In genomic region chr17:48249039-48249438, GRCm38 (mm10) we compare ENCODE assay signal across 36 mouse cellular contexts. TPM values are rescaled to one million over a fixed set of nuclear protein-coding genes. Genes with fewer than 3 reads are reported as not detected.
DNase-seq lines count a peak whose midpoint lies in the region; ATAC-seq and TF ChIP-seq lines count a peak whose summit lies in the region.
"Had no signal": no experiment of that assay in that cellular context is flagged by ENCODE, and none has a peak within 500 bp of the region (broad histone marks: within the 10 kb centered on the region; RNA-seq: fewer than 3 reads in every experiment).

No protein-coding gene starts in this region.

- no peaks in the 10 kb centered on the region for H3K27me3 ChIP-seq in intestine, postnatal 0 days (replicated peaks; ENCODE audit: control insufficient read depth, insufficient read depth, low read length)
- H3K27me3 ChIP-seq: embryonic facial prominence, embryonic 13.5 days; forebrain, embryonic 15.5 days; heart, embryonic 12.5 days; hindbrain, embryonic 13.5 days; neural tube, embryonic 12.5 days had no signal

- H3K4me3 ChIP-seq in layer of hippocampus, adult 2 months = no peak overlapping the region
- H3K4me3 ChIP-seq in intestine, postnatal 0 days (ENCODE audit: low read depth, low read length) = no peak overlapping the region
- H3K4me3 ChIP-seq: embryonic facial prominence, embryonic 13.5 days; forebrain, embryonic 10.5 days; forebrain, embryonic 15.5 days; heart, embryonic 12.5 days; hindbrain, embryonic 13.5 days; limb, embryonic 12.5 days; liver, embryonic 12.5 days; neural tube, embryonic 12.5 days had no signal

- TF ChIP-seq CTCF in layer of hippocampus, adult 2 months (conservative IDR thresholded peaks at IDR 0.05) = no peak
- no peak for TF ChIP-seq CTCF in intestine, postnatal 0 days (IDR thresholded peaks at IDR 0.05; ENCODE audit: low read depth)

- no peak overlapping the region for H3K4me2 ChIP-seq in intestine, postnatal 0 days (replicated peaks; ENCODE audit: low read depth)
- H3K4me2 ChIP-seq: embryonic facial prominence, embryonic 13.5 days; forebrain, embryonic 15.5 days; heart, embryonic 12.5 days; hindbrain, embryonic 13.5 days; limb, embryonic 12.5 days; liver, embryonic 12.5 days; midbrain, embryonic 11.5 days; neural tube, embryonic 12.5 days had no signal

- peak; percentile 12 for ATAC-seq in granulocyte monocyte progenitor cell, adult 5-6 weeks (replicated peaks; ENCODE audit: poor library complexity, severe bottlenecking)
- no peak for ATAC-seq in intestine, postnatal 0 days
- ATAC-seq: forebrain, embryonic 15.5 days; intestine, embryonic 16.5 days; liver, embryonic 12.5 days; midbrain, embryonic 16.5 days had no signal

- DNase-seq in layer of hippocampus, adult 2 months (ENCODE audit: low spot score in 2 of 2) = peak in 1 of 2 experiments; percentile 46
- DNase-seq in layer of hippocampus, postnatal 36 days = no peak
- DNase-seq in right cerebral cortex, adult 18-20 months = peak; percentile 3
- DNase-seq in right cerebral cortex, postnatal 36 days (ENCODE audit: low spot score in 2 of 2) = no peak
- no peak for DNase-seq in testis, postnatal 14 days (ENCODE audit: low spot score)
- DNase-seq: adrenal gland, adult 8-10 months; cerebellum, adult 11-12 months; cerebellum, adult 9-11 months; gastrocnemius, postnatal 14 days; heart, adult 18-20 months; heart, postnatal 4 days; kidney, adult 9 months; kidney, postnatal 10 days; lung, adult 2 months; lung, postnatal 14 days had no signal

- no peaks in the 10 kb centered on the region for H3K9me3 ChIP-seq in intestine, postnatal 0 days (ENCODE audit: control insufficient read depth)
- H3K9me3 ChIP-seq: embryonic facial prominence, embryonic 13.5 days; forebrain, embryonic 10.5 days; forebrain, embryonic 15.5 days; heart, embryonic 12.5 days; limb, embryonic 12.5 days; liver, embryonic 12.5 days; neural tube, embryonic 12.5 days had no signal

- H3K9ac ChIP-seq in intestine, postnatal 0 days (ENCODE audit: low read depth, low read length) = no peak overlapping the region
- H3K9ac ChIP-seq: embryonic facial prominence, embryonic 13.5 days; forebrain, embryonic 15.5 days; heart, embryonic 12.5 days; hindbrain, embryonic 13.5 days; limb, embryonic 12.5 days; liver, embryonic 12.5 days; neural tube, embryonic 12.5 days had no signal

- H3K4me1 ChIP-seq in intestine, postnatal 0 days (replicated peaks; ENCODE audit: control insufficient read depth, insufficient read depth, low read length) = no peaks in the 10 kb centered on the region
- H3K4me1 ChIP-seq: embryonic facial prominence, embryonic 13.5 days; forebrain, embryonic 10.5 days; forebrain, embryonic 15.5 days; heart, embryonic 12.5 days; hindbrain, embryonic 13.5 days; limb, embryonic 12.5 days; liver, embryonic 12.5 days; neural tube, embryonic 12.5 days had no signal

- no peaks in the 10 kb centered on the region for H3K36me3 ChIP-seq in intestine, postnatal 0 days (ENCODE audit: control insufficient read depth, insufficient read depth)
- H3K36me3 ChIP-seq: embryonic facial prominence, embryonic 13.5 days; forebrain, embryonic 10.5 days; forebrain, embryonic 15.5 days; heart, embryonic 12.5 days; hindbrain, embryonic 13.5 days; limb, embryonic 12.5 days; liver, embryonic 12.5 days; neural tube, embryonic 12.5 days had no signal

- peak overlapping the region; percentile 20; the same call in 1 of the 2 replicates for H3K27ac ChIP-seq in layer of hippocampus, adult 2 months
- H3K27ac ChIP-seq in intestine, postnatal 0 days (ENCODE audit: low read depth, low read length) = no peak overlapping the region
- H3K27ac ChIP-seq: embryonic facial prominence, embryonic 13.5 days; forebrain, embryonic 10.5 days; forebrain, embryonic 15.5 days; hindbrain, embryonic 13.5 days; limb, embryonic 12.5 days; liver, embryonic 12.5 days; neural tube, embryonic 12.5 days had no signal

RNA-seq across cellular contexts. Expression of gene Trem3, which starts 1.5 kb away (rescaled TPM):
- not detected for total RNA-seq in layer of hippocampus, adult 2 months (2021)
- not detected for total RNA-seq in layer of hippocampus, postnatal 36 days (2021)
- total RNA-seq in granulocyte monocyte progenitor cell, adult 5-6 weeks (2014; fragmentation: Nextera tagmentation) = 84.6 and 114 TPM in 2 replicates
- 126 and 147 TPM in 2 replicates for total RNA-seq in granulocyte monocyte progenitor cell, adult 5-6 weeks (2017)
- polyA plus RNA-seq in intestine, postnatal 0 days (2015; fragmentation: Nextera tagmentation; extraction: Ambion mirVana) = not detected in 2 replicates
- total RNA-seq: CH12.LX; ES-E14; gastrocnemius, postnatal 14 days; heart, adult 18-20 months; left cerebral cortex, adult 18-20 months had no signal
- polyA plus RNA-seq: C2C12; embryonic facial prominence, embryonic 13.5 days; forebrain, embryonic 10.5 days; forebrain, embryonic 15.5 days; heart, embryonic 12.5 days; hindbrain, embryonic 13.5 days; limb, embryonic 12.5 days; midbrain, embryonic 11.5 days; midbrain, embryonic 16.5 days; neural tube, embryonic 12.5 days; testis, adult 2 months had no signal

RNA-seq across cellular contexts. Expression of gene Treml4, which starts 15.1 kb away (rescaled TPM):
- total RNA-seq in layer of hippocampus, adult 2 months (2021) = not detected
- total RNA-seq in layer of hippocampus, postnatal 36 days (2021) = not detected
- 0.56 and 0.99 TPM in 2 replicates for total RNA-seq in granulocyte monocyte progenitor cell, adult 5-6 weeks (2014; fragmentation: Nextera tagmentation)
- 1.4 and 2.6 TPM in 2 replicates for total RNA-seq in granulocyte monocyte progenitor cell, adult 5-6 weeks (2017)
- 1.4 and 2.2 TPM in 2 replicates for polyA plus RNA-seq in intestine, postnatal 0 days (2015; fragmentation: Nextera tagmentation; extraction: Ambion mirVana)
- total RNA-seq: common myeloid progenitor, adult 5-6 weeks; gastrocnemius, postnatal 14 days; left cerebral cortex, postnatal 25 days had no signal
- polyA plus RNA-seq: C2C12; forebrain, embryonic 10.5 days; forebrain, embryonic 15.5 days; hindbrain, embryonic 13.5 days; limb, embryonic 12.5 days had no signal

RNA-seq across cellular contexts. Expression of gene Trem1, which starts 16.5 kb away (rescaled TPM):
- not detected for total RNA-seq in layer of hippocampus, adult 2 months (2021)
- total RNA-seq in layer of hippocampus, postnatal 36 days (2021) = not detected
- 6.5 and 7.6 TPM in 2 replicates for total RNA-seq in granulocyte monocyte progenitor cell, adult 5-6 weeks (2014; fragmentation: Nextera tagmentation)
- total RNA-seq in granulocyte monocyte progenitor cell, adult 5-6 weeks (2017) = 13.5 and 14.7 TPM in 2 replicates
- polyA plus RNA-seq in intestine, postnatal 0 days (2015; fragmentation: Nextera tagmentation; extraction: Ambion mirVana) = 0.21 and 0.23 TPM in 2 replicates
- total RNA-seq: ES-E14; gastrocnemius, postnatal 14 days; left cerebral cortex, adult 18-20 months; left cerebral cortex, postnatal 25 days had no signal
- polyA plus RNA-seq: C2C12; forebrain, embryonic 10.5 days; forebrain, embryonic 15.5 days; hindbrain, embryonic 13.5 days; limb, embryonic 12.5 days; midbrain, embryonic 11.5 days; midbrain, embryonic 16.5 days; neural tube, embryonic 12.5 days had no signal

RNA-seq across cellular contexts. Expression of gene Treml2, which starts 50.3 kb away (rescaled TPM):
- total RNA-seq in layer of hippocampus, adult 2 months (2021) = under 1 TPM; 0.25 to 0.36 TPM
- under 1 TPM; 0.28 to 0.30 TPM for total RNA-seq in layer of hippocampus, postnatal 36 days (2021)
- 58.2 and 68.7 TPM in 2 replicates for total RNA-seq in granulocyte monocyte progenitor cell, adult 5-6 weeks (2014; fragmentation: Nextera tagmentation)
- total RNA-seq in granulocyte monocyte progenitor cell, adult 5-6 weeks (2017) = 42.5 and 45.8 TPM in 2 replicates
- polyA plus RNA-seq in intestine, postnatal 0 days (2015; fragmentation: Nextera tagmentation; extraction: Ambion mirVana) = 0.24 TPM in 1 of 2 replicates, not detected in the other
- polyA plus RNA-seq: C2C12; heart, postnatal 0 days; testis, adult 2 months had no signal

Comparison
In these comparisons a context has a peak if more than half of its experiments do, and no peak if none do; other contexts are left out.
1. RNA of gene Trem3, which starts 1.5 kb away (total RNA-seq): 84.6 to 147 TPM in granulocyte monocyte progenitor cell, adult 5-6 weeks; not detected in layer of hippocampus, postnatal 36 days and not detected in layer of hippocampus, adult 2 months; every median in the first group is over 10 times any median in the second.
2. RNA of gene Trem1, which starts 16.5 kb away (total RNA-seq): 6.5 to 14.7 TPM in granulocyte monocyte progenitor cell, adult 5-6 weeks; not detected in layer of hippocampus, adult 2 months and not detected in layer of hippocampus, postnatal 36 days; every median in the first group is over 4 times any median in the second.